Mouse (Mus musculus): Measurements from ENCODE around the gene Tpi1.

DNA sequence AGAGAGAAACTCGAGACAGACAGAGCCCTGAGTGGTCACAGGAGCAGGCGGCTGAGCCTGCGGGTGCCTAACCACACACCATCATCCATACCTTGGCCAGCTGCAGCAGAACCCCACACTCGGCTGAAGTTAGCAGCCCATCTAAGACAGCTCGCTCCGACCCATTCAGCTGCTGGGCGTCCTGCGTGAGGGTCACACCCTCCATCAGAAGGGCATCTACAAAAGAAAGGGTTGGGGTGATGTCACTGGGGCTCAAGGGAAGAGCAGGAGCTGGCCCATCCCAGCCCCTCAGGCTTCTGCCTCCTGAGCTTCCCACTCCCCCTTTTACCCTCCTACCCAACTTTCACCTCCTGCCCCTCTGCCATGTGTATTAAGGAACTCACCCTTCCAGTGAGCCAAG is 36.4 kb upstream of the Tpi1 start:
- TF ChIP-seq MAX (IDR thresholded peaks at IDR 0.05) (no peak), CTCF (IDR thresholded peaks at IDR 0.05; ENCODE audit: control insufficient read depth, insufficient read depth, insufficient read length) (no peak), MYOD1 (IDR thresholded peaks at IDR 0.05; ENCODE audit: control insufficient read depth, insufficient read length, low read depth) (no peak), USF1 (IDR thresholded peaks at IDR 0.05; ENCODE audit: low read depth) (no peak), FOSL1 (IDR thresholded peaks at IDR 0.05; ENCODE audit: insufficient read depth, low read length, poor library complexity, severe bottlenecking) (no peak), CEBPB (IDR thresholded peaks at IDR 0.05; ENCODE audit: low read depth) (no peak)
